Mouse (Mus musculus) heart, embryonic 15.5 days (tissue): ENCODE results near the gene Inpp4a. TPM values are rescaled to one million over a fixed set of nuclear protein-coding genes. Genes with fewer than 3 reads are reported as not detected.

ENCODE experiments used
- ATAC-seq: fragments of 200-750 bp; cut with Nextera tagmentation; replicated peaks from 2 replicates; pipeline ENCODE4 v1.8.0; 2017; ENCODE audit warnings: low read depth, moderate TSS enrichment; ENCODE audit not compliant: insufficient number of reproducible peaks, insufficient read depth, low FRiP score
- H3K27ac ChIP-seq: fragments of 300-500 bp; sonication (generic); 2 replicates; pipeline ENCODE4 v1.5.1; 2015; ENCODE audit warnings: mild to moderate bottlenecking, inconsistent platforms
- H3K27me3 ChIP-seq: fragments of 300-500 bp; sonication (generic); 2 replicates; pipeline ENCODE4 v1.6.1; 2015; ENCODE audit warnings: inconsistent platforms
- H3K36me3 ChIP-seq: fragments of 300-500 bp; sonication (generic); 2 replicates; pipeline ENCODE4 v1.6.1; 2015; ENCODE audit warnings: mild to moderate bottlenecking, inconsistent platforms
- H3K4me1 ChIP-seq: fragments of 300-500 bp; sonication (generic); replicated peaks from 2 replicates; pipeline ENCODE4 v1.6.1; 2015; ENCODE audit warnings: inconsistent platforms
- H3K4me2 ChIP-seq: fragments of 300-500 bp; sonication (generic); 2 replicates; pipeline ENCODE4 v1.6.1; 2015; ENCODE audit warnings: inconsistent platforms, mild to moderate bottlenecking, moderate library complexity
- H3K4me3 ChIP-seq: fragments of 300-500 bp; sonication (generic); 2 replicates; pipeline ENCODE4 v1.5.1; 2015; ENCODE audit warnings: mild to moderate bottlenecking, inconsistent platforms
- H3K9ac ChIP-seq: fragments of 300-500 bp; sonication (generic); 2 replicates; pipeline ENCODE4 v1.6.1; 2015; ENCODE audit warnings: mild to moderate bottlenecking, inconsistent platforms
- H3K9me3 ChIP-seq: fragments of 300-500 bp; sonication (generic); replicated peaks from 2 replicates; pipeline ENCODE4 v1.6.1; 2016; ENCODE audit warnings: inconsistent platforms
- WGBS: fragments of 180-500 bp; shearing (Covaris S2); methylation state at CpG from one replicate; pipeline ENCODE4 v1.1.7; 2015; ENCODE audit warnings: mixed read lengths; 5-methylcytosine and 5-hydroxymethylcytosine counted together
- polyA plus RNA-seq: library from polyadenylated mRNA; unstranded; fragments of >200 nt; fragmentation: Nextera tagmentation; extraction: Ambion mirVana; gene quantifications from 2 replicates; pipeline ENCODE4 v1.2.1, GENCODE M21; 2015

The Inpp4a gene
- polyA plus RNA-seq, 1 experiment from 2014 or later = 13.9 TPM

DNA sequence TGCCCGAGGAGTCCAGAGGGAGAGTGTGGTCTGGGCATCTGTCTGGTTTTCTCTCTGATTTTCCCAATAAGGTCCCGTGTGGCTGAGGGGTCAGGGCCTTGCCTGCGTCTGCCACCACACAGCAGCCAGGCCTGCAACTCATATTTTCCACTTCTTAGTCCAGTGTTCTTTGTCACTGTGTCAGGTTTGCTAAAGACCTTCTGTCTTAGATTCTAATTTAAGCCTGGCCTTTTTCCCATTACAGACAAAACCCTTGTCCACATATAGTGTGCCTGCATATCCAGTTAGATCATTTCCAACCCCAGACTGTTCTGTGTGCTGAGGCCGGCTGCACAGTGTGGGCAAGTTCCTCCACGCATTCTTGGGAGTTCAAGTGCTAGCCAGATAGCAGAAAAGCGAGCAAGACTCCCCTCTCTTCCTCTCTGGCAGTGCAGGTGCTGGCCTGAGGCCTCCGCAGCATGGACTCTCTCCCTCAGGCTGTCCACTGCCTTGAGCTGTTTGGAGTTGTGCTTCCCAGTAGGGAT is 86.8 kb downstream of the Inpp4a start:
- H3K4me1 ChIP-seq = peaks cover 44% of the 10 kb centered on the region
- no peak overlapping the region for H3K9ac ChIP-seq
- peak overlapping the region; percentile 75 for H3K27ac ChIP-seq
- 22% methylated on average over 7 of the region's 7 CpGs for WGBS
- H3K4me2 ChIP-seq = no peak overlapping the region
- 0 out of 2 replicates have a peak, but pooled peaks cover 5% of the 10 kb centered on the region for H3K36me3 ChIP-seq
- no peaks in the 10 kb centered on the region for H3K27me3 ChIP-seq
- no peaks in the 10 kb centered on the region for H3K9me3 ChIP-seq
- peak; percentile 75 for ATAC-seq
- no peak overlapping the region for H3K4me3 ChIP-seq

GRCm38 (mm10) chr1:37393174-37393573 is 93.5 kb downstream of the Inpp4a start:
- 70% methylated on average over 5 of the region's 5 CpGs for WGBS
- Histone ChIP-seq H3K9me3 (no peaks in the 10 kb centered on the region), H3K27ac (no peak overlapping the region), H3K27me3 (no peaks in the 10 kb centered on the region), H3K36me3 (0 out of 2 replicates have a peak, but pooled peaks cover 7% of the 10 kb centered on the region), H3K4me2 (no peak overlapping the region), H3K4me1 (no peaks in the 10 kb centered on the region), H3K4me3 (no peak overlapping the region), H3K9ac (no peak overlapping the region)
- no peak for ATAC-seq

- no peak overlapping the region for H3K4me2 ChIP-seq
- WGBS = 88% methylated on average over 1 of the region's 1 CpGs
- no peak overlapping the region for H3K9ac ChIP-seq
- H3K27ac ChIP-seq = no peak overlapping the region
- H3K27me3 ChIP-seq = no peaks in the 10 kb centered on the region
- ATAC-seq = no peak
- H3K9me3 ChIP-seq = no peaks in the 10 kb centered on the region
- H3K4me3 ChIP-seq = no peak overlapping the region
- peaks cover 17% of the 10 kb centered on the region for H3K4me1 ChIP-seq
- H3K36me3 ChIP-seq = 0 out of 2 replicates have a peak, but pooled peaks cover 2% of the 10 kb centered on the region
Observed at GRCm38 (mm10) chr1:37396481-37396880, 96.8 kb downstream of the Inpp4a start.

- no peak overlapping the region for H3K4me3 ChIP-seq
- no peaks in the 10 kb centered on the region for H3K36me3 ChIP-seq
- H3K4me1 ChIP-seq = peaks cover 17% of the 10 kb centered on the region
- no peak for ATAC-seq
- H3K9me3 ChIP-seq = no peaks in the 10 kb centered on the region
- 0 out of 2 replicates have a peak overlapping the region, but pooled peaks have one; percentile 61 for H3K27ac ChIP-seq
- H3K9ac ChIP-seq = no peak overlapping the region
- no peaks in the 10 kb centered on the region for H3K27me3 ChIP-seq
- no peak overlapping the region for H3K4me2 ChIP-seq
- 49% methylated on average over 3 of the region's 3 CpGs for WGBS
Observed at GRCm38 (mm10) chr1:37398961-37399360, 99.3 kb downstream of the Inpp4a start.

- Histone ChIP-seq H3K4me2 (peak overlapping the region; percentile 30; the same call in 1 of the 2 replicates), H3K9me3 (no peaks in the 10 kb centered on the region), H3K4me1 (peaks cover 17% of the 10 kb centered on the region), H3K36me3 (no peaks in the 10 kb centered on the region), H3K4me3 (no peak overlapping the region), H3K27ac (peak overlapping the region; percentile 61), H3K9ac (no peak overlapping the region), H3K27me3 (no peaks in the 10 kb centered on the region)
- no peak for ATAC-seq
- 37% methylated on average over 8 of the region's 8 CpGs for WGBS
Observed at GRCm38 (mm10) chr1:37399734-37400133, 100.1 kb downstream of the Inpp4a start.

- ATAC-seq = no peak
- Histone ChIP-seq H3K36me3 (no peaks in the 10 kb centered on the region), H3K4me1 (peaks cover 17% of the 10 kb centered on the region), H3K27ac (no peak overlapping the region), H3K9me3 (no peaks in the 10 kb centered on the region), H3K4me2 (no peak overlapping the region), H3K4me3 (no peak overlapping the region), H3K27me3 (no peaks in the 10 kb centered on the region), H3K9ac (no peak overlapping the region)
- WGBS = 42% methylated on average over 4 of the region's 4 CpGs
Observed at GRCm38 (mm10) chr1:37401687-37402086, 102.0 kb downstream of the Inpp4a start.

GRCm38 (mm10) chr1:37405137-37405536 is 105.5 kb downstream of the Inpp4a start:
- 89% methylated on average over 2 of the region's 2 CpGs for WGBS

GRCm38 (mm10) chr1:37407228-37407627 is 107.6 kb downstream of the Inpp4a start:
- WGBS = 78% methylated on average over 8 of the region's 8 CpGs

More at GRCm38 (mm10) chr1:37405137-37405536, 105.5 kb downstream of the Inpp4a start:
- Histone ChIP-seq H3K4me2 (no peak overlapping the region), H3K27me3 (no peaks in the 10 kb centered on the region), H3K27ac (no peak overlapping the region), H3K9ac (no peak overlapping the region), H3K4me3 (no peak overlapping the region), H3K36me3 (no peaks in the 10 kb centered on the region), H3K9me3 (no peaks in the 10 kb centered on the region), H3K4me1 (peaks cover 3% of the 10 kb centered on the region; the same call in 1 of the 2 replicates)
- no peak for ATAC-seq

DNA sequence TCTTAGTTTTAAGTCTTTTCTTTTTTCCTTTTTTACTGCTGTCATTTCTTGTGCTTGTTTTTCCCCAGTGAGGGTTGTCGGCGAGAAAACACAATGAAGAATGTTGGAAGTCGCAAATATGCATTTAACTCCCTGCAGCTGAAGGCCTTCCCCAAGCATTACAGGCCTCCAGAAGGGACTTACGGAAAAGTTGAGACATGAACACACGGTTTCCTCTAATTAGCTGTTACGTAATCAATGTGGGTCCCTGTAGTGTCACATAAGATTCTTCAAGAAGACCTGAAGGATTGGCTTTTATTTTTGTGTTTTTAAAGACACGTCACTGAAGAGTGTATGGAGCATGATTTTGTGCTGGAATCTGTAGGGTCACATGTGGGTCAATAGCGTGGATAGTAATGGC is 108.4 kb downstream of the Inpp4a start:
- Histone ChIP-seq H3K4me2 (no peak overlapping the region), H3K9ac (no peak overlapping the region), H3K4me3 (no peak overlapping the region), H3K27me3 (no peaks in the 10 kb centered on the region), H3K27ac (no peak overlapping the region), H3K4me1 (peaks cover 3% of the 10 kb centered on the region; the same call in 1 of the 2 replicates), H3K9me3 (no peaks in the 10 kb centered on the region), H3K36me3 (no peaks in the 10 kb centered on the region)
- 75% methylated on average over 8 of the region's 8 CpGs for WGBS
- ATAC-seq = no peak

More at GRCm38 (mm10) chr1:37407228-37407627, 107.6 kb downstream of the Inpp4a start:
- H3K4me2 ChIP-seq = no peak overlapping the region
- no peak for ATAC-seq
- H3K27ac ChIP-seq = no peak overlapping the region
- peaks cover 3% of the 10 kb centered on the region; the same call in 1 of the 2 replicates for H3K4me1 ChIP-seq
- no peaks in the 10 kb centered on the region for H3K36me3 ChIP-seq
- no peak overlapping the region for H3K4me3 ChIP-seq
- H3K9ac ChIP-seq = no peak overlapping the region
- no peaks in the 10 kb centered on the region for H3K9me3 ChIP-seq
- no peaks in the 10 kb centered on the region for H3K27me3 ChIP-seq

DNA sequence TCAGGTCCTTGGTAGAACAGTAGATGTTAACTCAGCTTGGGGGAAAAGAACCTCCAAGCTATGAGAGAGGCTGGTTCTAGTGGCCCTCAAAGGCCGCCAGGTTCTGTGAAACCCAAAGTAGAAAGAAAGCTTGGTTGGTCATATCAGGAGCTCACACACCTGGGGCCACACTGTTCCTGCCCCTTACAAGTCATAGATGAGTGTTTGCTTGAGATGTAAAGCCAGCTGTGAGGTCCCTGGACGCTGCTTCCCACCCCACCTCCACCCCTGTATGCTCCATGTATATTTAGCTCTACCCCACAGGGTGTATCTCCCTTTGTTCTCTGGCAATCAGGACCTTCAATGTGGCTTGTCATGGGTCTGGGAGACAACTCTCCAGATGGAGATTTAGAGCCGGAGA is 109.0 kb downstream of the Inpp4a start:
- 64% methylated on average over 3 of the region's 3 CpGs for WGBS
- no peaks in the 10 kb centered on the region for H3K36me3 ChIP-seq
- H3K27me3 ChIP-seq = no peaks in the 10 kb centered on the region
- H3K27ac ChIP-seq = no peak overlapping the region
- H3K4me3 ChIP-seq = no peak overlapping the region
- ATAC-seq = no peak
- H3K9me3 ChIP-seq = no peaks in the 10 kb centered on the region
- H3K4me1 ChIP-seq = peaks cover 3% of the 10 kb centered on the region; the same call in 1 of the 2 replicates
- H3K4me2 ChIP-seq = no peak overlapping the region
- H3K9ac ChIP-seq = no peak overlapping the region

- Histone ChIP-seq H3K36me3 (no peaks in the 10 kb centered on the region), H3K4me1 (peaks cover 3% of the 10 kb centered on the region; the same call in 1 of the 2 replicates), H3K27me3 (no peaks in the 10 kb centered on the region), H3K27ac (no peak overlapping the region), H3K9me3 (no peaks in the 10 kb centered on the region), H3K4me2 (no peak overlapping the region), H3K4me3 (no peak overlapping the region), H3K9ac (no peak overlapping the region)
- ATAC-seq = no peak
Observed at GRCm38 (mm10) chr1:37409647-37410046, 110.0 kb downstream of the Inpp4a start.

GRCm38 (mm10) chr1:37415394-37415793 is 115.7 kb downstream of the Inpp4a start:
- H3K4me2 ChIP-seq = no peak overlapping the region
- no peak overlapping the region for H3K4me3 ChIP-seq
- no peak overlapping the region for H3K27ac ChIP-seq
- ATAC-seq = no peak
- no peaks in the 10 kb centered on the region for H3K27me3 ChIP-seq
- no peaks in the 10 kb centered on the region for H3K9me3 ChIP-seq
- H3K36me3 ChIP-seq = peaks cover 29% of the 10 kb centered on the region
- H3K4me1 ChIP-seq = no peaks in the 10 kb centered on the region
- no peak overlapping the region for H3K9ac ChIP-seq
- 93% methylated on average over 1 of the region's 1 CpGs for whole genome bisulfite sequencing
